Mouse (Mus musculus): ENCODE measurements at regions not wholly inside any gene's neighbourhood (a gene's known extent, or its start where the extent isn't known, plus 50 kb on each side); places are given as distances from the start of the nearest gene placed in this dataset.
A peak's percentile ranks its signal among the peaks of the same experiment; 100 is the strongest.
"Not testable (repeated sequence)": the region's sequence is repeated elsewhere in the genome, so short reads cannot be mapped to it uniquely, and the experiment has no call there.

DNA sequence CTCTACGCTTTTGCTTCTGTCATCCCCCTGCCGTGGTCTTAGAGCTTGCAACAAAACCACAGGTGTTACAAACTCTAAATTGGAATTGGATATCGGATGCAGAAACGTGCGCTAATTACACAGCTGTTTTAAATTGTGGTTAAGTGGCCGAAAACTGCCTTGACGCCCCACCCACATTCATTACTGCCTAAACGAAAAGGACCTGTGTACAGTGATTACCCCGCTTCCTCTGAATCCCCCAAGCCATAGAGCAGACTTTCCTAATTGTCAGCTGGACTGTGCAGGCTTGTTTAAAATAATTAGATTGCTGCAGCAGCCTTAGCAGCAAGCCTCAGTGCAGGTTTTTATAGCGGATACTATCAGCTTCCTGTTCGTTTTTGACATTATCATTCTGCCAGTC, 94.7 kb downstream of the Cxxc4 start:
- no peak for DNase-seq (ENCODE audit: low spot score in 2 of 2)

DNA sequence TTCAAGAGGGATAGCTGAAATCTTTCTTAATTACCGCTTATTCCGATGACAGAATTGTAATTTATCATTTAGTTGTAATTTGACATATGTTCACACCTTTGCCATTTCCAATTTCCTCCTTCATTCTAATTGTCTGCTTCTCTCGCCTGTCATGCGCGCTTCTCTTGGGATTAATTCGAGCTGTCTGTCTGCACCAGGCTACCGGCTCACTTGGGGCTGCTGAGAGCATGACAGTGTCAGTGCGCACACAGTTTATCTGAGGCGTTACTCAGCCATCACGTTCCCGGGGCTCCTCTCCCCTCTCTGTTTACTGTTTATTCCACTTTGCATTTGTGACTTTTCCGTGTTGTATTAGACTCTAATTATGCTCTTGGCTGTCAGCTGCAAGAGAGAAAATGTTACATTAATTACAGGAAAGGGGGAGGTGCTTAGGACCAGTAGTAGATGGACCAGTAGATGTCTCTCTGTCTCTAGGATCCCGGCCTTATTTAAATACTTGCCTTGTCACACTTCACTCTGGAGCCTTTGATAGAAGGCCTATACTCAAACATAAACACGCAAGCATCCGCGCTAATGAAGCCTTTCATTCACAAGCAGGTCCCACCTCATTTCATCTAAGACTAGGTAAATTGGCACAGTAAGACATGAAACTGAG, 95.3 kb downstream of the Cxxc4 start:
- no peak for DNase-seq (ENCODE audit: low spot score in 2 of 2)

DNA sequence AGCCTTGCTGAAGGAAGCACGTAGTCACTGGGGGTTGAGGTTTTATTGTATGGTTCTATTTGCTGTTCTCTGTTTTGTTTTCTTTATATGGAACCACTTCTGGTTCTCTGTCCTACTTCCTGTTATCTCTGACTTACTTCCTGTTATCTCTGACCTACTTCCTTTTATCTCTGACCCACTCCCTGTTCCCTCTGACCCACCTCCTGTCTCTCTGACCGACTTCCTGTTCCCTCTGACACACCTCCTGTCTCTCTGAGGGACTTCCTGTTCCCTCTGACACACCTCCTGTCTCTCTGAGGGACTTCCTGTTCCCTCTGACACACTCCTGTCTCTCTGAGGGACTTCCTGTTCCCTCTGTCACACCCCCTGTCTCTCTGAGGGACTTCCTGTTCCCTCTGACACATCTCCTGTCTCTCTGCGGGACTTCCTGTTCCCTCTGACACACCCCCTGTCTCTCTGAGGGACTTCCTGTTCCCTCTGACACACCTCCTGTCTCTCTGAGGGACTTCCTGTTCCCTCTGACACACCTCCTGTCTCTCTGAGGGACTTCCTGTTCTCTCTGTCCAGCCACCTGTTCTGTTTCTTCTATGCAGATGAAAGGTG, 102.9 kb downstream of the Cxxc4 start:
- DNase-seq (ENCODE audit: low spot score in 2 of 2): not testable (repeated sequence)

DNA sequence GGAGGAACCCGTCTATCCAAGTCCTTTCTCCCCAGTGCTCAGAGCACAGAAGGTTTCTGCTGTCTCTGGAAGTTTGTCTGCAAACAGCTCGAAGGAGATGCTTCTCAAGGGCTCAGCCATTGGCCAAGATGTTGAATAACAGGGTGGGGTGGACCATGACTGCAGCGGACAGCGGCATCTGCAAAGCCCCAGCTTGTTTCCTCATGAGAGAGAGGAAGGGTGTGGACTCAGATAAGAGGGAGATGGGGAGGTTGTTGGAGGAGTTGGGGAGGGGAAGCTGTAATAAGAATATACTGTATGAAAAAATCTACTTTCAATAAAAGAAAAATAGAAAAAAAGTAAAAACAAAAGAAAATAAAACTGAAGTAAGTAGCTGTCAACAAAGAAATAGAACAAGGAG, 129.7 kb downstream of the Cxxc4 start:
- no peak for DNase-seq (ENCODE audit: low spot score in 2 of 2)

DNA sequence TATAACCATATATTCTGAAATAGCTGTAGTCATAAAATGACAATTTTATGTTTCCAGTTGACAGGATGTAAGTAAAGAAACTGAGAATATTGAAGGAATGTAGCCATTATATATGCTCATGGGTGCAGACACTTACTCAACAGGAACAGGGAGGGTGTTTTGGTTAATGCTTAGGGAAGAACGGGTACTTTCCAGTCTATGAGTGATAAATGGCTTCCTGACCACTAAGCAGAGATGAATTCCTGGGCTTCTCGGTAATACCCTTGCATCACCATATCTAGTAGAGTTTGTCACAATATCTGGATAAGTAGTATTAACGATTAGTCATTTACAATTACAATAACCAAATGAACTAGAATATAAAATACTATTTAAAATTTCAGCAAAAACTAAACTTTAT, 130.5 kb downstream of the Cxxc4 start:
- DNase-seq (ENCODE audit: low spot score in 2 of 2): no peak

DNA sequence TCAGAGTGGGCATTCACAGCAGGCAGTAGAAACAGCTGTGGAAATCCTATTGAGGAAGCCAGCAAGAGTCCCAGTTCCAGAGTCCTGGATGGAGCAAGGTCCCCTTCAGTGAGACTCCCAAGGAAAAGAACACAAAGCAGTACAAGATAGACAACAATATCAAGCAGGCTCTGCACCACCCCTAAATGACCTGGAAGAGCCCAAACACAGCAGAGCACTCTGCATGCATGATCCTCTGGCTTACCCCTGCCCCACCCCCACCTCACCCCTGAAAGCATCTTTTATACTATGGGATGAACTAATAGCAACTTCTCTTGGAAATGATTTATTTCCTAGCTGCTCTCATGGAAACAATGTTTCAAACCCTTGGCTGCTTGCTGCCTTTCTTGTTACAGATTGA, 132.3 kb downstream of the Cxxc4 start:
- DNase-seq (ENCODE audit: low spot score in 2 of 2): no peak

DNA sequence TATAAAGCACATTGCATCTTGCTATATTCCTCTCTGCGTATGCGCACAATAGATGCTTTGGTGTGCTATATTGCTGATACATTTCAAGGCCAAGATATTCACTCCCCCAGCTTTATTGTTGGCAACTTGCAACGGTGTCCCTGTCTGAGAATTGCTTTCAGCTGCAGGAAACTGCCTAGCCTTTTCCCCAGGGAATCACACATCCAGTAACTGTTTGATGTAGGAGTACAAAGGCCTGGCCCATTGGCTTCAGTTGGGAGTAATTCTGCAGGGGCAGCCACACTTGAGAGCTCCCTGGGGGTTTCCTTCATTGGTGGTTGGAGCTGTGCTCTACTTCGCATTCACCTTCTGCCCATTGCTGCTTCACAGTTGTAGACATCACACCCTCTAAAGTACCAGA, 132.8 kb downstream of the Cxxc4 start:
- no peak for DNase-seq (ENCODE audit: low spot score in 2 of 2)

DNA sequence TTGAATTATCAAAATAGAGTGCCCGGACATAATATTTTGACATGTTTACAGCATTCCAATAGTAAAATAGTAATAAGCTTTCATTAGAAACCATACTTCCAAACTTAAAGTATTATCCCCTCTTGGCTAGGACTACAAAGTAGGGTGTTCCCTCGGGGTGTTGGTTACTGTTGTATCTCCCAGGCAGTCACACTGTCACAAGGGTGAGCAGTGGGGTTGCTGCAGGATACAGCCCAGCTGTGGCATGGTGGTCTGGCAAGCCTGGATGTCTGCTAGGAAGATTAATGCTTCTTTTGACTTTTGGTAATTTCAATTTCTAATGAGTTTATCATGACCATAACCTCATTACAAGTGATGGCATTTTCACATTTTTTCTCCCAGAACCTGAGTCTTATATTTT, 143.3 kb downstream of the Cxxc4 start:
- DNase-seq (ENCODE audit: low spot score in 2 of 2): no peak

DNA sequence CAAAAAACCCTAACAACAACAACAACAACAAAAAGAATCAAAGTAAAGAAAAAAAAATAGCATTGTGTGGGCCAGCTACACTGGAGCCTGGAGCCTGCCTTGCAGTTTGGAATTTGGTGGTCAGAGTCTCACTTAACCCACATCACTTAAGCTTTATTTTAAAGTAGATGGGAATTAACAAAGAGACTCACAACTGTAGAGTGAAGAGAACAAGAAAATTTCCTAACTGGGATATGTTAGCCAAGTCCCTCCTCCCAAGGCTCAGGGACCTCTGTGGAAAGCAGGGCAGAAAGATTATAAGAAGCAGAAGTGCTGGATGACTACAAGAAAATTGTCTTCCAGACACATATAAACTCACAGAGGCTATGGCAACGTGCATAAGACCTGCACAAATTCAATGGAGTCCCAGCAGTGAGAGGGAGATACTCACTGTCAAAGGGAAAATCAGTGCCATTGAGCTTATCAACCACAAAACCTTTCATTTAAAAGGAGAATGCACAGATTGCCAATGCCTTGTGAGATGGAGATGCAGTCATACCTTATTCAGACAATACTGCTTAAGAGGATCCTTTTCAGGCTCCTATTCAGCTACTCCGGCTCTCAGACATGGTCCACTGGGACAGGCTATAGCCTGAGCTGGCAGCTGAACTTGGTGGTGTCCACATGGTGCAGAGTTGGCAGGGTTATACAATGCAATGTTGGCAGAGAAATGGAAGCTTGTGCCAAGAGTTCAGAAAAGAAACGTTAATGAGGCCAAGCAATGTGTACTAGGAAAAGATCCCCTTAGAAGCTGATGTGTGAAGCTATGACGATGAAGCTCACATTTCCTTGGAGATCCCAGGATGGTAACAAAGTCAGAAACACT, 154.4 kb downstream of the Cxxc4 start:
- DNase-seq (ENCODE audit: low spot score in 2 of 2): peak in 1 of 2 experiments; percentile 25

DNA sequence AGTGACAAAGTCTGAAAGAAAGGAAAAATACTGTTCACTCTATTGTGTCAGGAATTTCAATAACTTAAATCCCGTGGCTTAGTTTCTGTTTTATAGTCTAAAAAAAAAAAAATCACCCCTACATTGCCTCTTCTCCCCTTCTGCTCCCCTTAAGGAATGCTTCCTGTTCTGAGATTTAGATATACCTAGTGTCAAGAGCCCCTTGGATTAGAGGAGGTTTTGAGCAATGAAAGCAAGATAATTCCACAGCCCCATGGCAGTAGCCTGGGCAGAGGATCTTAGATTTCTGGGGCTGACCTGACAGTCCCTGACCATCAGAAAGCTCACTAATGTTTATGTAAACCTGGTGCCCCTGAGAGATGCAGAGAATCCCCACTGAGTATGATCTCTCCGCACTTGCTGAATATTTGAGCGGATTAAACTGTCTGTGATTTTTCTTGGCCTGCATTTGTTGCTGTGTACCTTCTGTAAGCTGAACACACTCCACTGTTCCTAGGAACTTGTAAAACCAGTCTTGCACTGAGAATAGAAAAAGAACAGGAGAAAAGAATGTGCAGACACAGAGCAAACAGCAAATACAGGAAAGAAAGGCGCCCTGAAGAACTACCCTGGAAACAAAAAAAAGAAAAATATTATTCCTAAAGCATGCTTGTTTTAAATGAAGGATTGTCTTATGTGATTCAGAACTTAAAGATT, 164.3 kb downstream of the Cxxc4 start:
- peak in 1 of 2 experiments; percentile 4 for DNase-seq (ENCODE audit: low spot score in 2 of 2)

DNA sequence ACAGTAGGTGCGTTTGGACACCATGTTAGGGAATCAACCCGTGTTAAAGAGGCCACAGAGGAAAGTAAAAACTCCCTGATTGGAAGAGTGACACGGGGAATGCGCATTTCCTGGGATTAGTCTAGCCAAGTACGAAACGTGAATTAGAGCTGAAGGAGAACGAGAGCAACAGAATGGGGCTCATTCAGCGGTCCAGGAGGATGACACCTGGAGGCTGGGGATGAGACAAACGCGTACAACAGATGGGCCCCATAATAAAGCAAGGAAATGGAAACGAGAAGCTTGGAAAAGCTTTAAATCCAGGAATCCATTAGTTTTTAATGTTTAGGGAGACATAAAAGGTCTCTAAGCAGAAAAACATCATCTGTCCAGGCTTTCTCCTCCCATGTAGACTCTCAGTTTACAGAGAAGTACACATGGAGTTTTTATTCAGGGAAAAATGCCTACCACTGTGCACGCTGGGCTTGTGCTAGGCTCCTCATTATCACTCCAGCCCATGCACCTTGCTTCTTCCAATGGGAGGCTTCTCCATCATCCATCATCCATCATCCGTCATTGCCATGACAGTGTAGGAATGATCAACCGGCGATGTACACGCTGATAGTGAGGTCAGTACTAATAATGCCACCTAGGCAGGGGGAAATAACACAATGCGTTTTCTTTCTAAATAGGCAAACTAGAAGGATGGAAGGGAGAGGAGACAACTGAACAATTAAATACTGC, 179.5 kb downstream of the Cxxc4 start:
- no peak for DNase-seq (ENCODE audit: low spot score in 2 of 2)

DNA sequence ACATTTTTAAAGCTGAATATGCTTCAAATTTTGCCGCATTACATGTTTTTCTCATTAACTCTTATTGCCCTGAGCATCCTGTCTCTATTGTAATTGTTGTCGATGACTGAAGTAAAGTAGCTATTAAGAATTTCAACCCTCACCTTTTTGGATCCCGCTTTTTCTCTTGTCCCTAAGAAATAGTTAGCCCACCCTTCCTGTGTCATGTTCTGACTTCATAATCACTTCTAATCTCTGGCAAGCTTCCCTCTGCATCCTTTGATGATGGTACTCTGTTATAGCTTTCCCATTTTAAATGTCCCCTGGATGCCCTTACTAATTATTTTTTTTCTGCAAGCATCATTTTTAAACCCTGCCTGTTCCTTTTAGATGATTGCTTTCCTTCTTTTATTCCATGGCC, 191.3 kb downstream of the Cxxc4 start:
- DNase-seq (ENCODE audit: low spot score in 2 of 2): no peak

DNA sequence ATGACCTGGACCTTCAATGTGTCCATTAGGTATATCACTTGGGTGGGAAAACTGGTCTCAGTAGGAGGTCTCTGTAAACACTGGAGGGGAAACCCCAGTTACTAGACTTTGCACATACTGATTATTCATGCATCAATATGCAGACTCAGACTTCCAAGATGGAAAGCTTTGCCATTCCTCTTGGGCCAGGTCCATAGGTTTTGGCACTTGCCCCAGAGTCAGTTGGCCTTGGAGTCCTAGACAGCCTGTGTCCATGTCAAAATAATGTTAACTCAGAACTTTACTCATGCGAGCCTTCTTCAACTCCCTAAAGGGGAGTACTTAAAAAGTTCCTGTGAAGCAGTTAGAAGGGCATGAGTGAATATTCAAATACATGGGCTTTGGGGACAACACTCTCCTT, 230.3 kb downstream of the Cxxc4 start:
- DNase-seq (ENCODE audit: low spot score in 2 of 2): no peak

DNA sequence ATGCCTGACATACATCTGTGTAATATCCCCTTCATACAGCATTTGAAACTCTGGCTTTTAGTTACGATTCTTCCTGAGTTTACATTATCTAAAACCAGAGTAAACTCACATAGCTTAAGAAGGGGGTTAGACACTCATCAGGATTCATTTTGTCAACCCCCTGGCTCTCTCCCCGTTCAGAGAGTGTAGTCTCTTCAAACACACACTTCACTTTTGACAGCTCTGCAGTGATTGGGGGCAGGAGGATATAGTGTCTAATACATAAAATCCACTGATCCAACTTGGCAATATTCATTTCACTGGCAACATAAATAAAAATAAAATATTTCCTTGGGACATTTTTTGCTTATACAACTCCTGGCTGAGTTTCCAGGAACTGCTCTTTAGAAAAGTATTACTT, 251.0 kb downstream of the Cxxc4 start:
- DNase-seq (ENCODE audit: low spot score in 2 of 2): no peak

DNA sequence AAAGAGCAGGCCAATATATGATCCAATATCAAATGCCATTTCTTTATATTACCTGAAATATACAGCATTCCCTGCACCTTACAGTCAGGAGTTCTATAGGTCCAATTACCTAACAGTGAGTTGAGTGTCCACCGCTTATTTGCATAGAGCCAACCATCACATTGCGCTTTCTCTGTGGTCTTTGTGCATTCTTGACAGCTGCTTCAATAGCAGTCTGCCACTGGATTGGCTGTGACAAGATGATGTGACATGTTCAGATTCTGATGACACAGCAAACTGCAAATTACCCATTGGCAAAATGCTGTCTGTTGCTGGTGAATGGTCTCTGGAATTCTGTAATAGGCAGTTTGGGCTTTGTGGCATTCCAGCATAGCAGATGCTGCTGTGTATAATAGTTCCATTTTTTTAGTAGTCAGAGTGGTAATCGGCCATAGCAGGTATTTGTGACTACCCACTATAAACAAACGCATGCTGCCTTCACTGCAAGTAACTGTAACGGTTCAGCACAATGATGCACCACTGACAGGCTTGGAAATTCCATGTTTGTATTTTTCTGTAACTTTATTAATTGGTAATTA, 253.8 kb downstream of the Cxxc4 start:
- no peak for DNase-seq (ENCODE audit: low spot score in 2 of 2)

DNA sequence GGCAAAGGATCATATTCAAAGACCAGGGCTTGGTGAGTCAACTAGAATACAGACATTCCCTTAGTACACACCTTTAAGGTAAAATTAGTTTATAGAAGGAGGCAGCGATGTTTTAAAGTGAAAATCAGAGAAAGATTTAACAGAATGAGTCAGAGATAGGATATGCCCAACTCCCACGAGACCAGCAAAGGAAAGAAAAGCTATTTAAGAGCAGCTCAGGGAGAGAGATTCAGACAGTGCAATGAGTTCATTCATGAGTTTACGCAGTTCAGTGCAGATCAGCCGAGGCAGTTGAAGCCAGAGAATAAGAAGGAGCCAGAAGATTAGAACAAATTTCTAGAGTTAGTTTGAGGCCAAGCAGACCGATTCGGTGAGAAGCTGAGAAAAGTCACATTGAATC, 273.4 kb downstream of the Cxxc4 start:
- no peak for DNase-seq (ENCODE audit: low spot score in 2 of 2)

DNA sequence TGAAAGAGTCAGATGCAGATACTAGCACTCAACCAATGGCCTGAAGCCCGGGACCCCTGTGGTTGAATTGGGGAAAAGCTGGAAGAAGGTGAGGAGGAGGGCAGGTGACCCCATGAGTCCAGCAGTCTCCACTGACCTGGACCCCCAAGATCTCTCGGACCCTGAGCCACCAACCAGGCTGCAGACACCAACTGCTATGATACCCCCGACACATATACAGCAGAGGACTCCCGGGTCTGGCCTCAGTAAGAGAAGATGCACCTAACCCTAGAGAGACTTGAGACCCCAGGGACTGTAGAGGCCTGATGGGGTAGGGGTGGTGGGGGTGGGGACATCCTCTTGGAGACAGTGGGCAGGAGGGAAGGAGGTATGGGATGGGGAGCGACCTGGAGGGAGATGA, 289.5 kb downstream of the Cxxc4 start:
- DNase-seq (ENCODE audit: low spot score in 2 of 2): no peak

DNA sequence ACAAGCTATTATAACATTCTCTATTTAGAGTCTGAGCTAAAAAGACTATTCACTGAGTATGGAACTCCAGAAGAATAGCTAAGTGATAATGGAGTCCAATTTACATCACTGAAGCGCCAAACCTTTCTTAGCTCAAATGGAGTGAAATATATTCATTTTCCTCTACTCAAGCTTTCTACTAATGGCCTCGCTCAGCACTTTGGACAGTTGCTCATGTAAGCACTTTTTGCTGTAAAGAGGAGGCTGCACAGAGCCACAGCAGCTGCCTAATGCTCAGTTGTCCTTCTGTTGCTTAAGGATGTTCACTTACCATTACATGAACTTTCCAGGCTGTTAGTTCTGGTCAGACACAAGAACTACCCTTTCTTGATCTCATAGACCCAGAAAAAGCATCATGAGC, 268.7 kb upstream of the Tacr3 start:
- DNase-seq (ENCODE audit: low spot score in 2 of 2): no peak

DNA sequence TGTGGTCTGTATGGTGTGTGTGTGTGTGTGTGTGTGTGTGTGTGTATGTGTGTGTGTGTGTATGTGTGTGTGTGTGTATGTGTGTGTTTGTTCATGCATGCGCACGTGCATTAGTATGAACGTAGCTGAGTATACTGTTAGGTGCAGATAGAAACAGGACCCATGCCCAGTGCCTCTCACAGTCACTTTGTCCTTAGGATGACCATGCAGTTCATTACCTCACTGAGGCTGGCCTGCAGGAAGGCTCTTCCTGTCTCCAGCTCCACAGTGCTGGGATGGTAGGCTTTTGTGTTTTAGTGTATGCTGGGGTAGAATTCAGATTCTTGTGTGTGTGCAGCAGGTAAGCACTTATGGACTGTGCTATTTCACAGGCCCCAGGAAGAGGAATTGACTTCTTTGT, 250.0 kb upstream of the Tacr3 start:
- DNase-seq (ENCODE audit: low spot score in 2 of 2): no peak

DNA sequence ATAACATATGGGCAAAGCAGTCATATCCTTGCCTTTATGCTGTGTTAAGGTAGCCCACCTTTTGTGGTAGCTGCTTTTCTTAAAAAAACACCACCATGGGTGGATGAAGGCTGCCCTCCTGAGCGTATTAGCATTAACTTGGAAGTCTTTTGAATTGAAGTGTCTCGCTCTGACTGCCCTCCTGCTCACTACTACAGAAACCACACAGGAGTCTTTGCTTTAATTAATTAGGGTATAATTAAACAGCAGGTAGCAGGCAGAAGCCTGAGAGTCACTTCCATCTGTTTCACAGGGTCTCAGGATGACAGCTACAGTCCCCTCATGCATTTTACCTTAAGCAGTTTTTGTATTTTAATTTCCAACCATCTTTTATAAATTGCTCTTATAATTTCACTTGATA, 240.2 kb upstream of the Tacr3 start:
- DNase-seq (ENCODE audit: low spot score in 2 of 2): no peak

DNA sequence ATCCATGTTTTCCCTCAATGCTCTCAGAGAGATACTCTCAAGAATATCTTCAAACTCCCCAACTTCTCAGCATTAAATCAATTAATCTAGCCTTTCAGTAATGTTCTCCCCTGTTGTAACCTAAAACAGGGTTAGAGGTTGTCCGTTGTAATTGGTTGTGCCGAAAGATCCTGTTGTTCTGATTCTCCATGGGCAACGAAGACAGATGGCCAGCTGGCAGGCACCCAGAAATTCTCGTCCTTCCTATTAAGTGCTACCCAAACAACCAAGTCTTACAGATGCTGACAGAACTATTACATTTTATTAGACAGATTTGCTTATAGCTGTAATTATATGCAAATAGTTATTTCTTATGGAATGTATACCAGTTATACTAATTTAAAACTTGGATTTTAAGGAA, 225.9 kb upstream of the Tacr3 start:
- no peak for DNase-seq (ENCODE audit: low spot score in 2 of 2)

Data from urinary bladder, postnatal 36 days (tissue).